Mouse (Mus musculus): ENCODE measurements around the gene Map1b. TPM values are rescaled to one million over a fixed set of nuclear protein-coding genes. Genes with fewer than 3 reads are reported as not detected.

Map1b gene
- polyA plus RNA-seq, 1 experiment from 2014 or later = 3.0 TPM

GRCm38 (mm10) chr13:99394694-99395093 lies 121.6 kb downstream of the Map1b start:
- Histone ChIP-seq H3K4me1 (replicated peaks) (no peaks in the 10 kb centered on the region), H3K36me3 (replicated peaks) (no peaks in the 10 kb centered on the region), H3K9me3 (replicated peaks) (no peaks in the 10 kb centered on the region), H3K27ac (replicated peaks) (no peak overlapping the region), H3K9ac (no peak overlapping the region), H3K4me3 (replicated peaks) (no peak overlapping the region), H3K4me2 (no peak overlapping the region), H3K27me3 (no peaks in the 10 kb centered on the region)
- WGBS (ENCODE audit: insufficient replicate concordance) = 47% methylated on average over 3 of the region's 3 CpGs
- no peak for ATAC-seq (ENCODE audit: insufficient read depth)

- H3K4me2 ChIP-seq = no peak overlapping the region
- no peaks in the 10 kb centered on the region for H3K9me3 ChIP-seq (replicated peaks)
- no peak overlapping the region for H3K9ac ChIP-seq
- 71% methylated on average over 3 of the region's 3 CpGs for WGBS (ENCODE audit: insufficient replicate concordance)
- ATAC-seq (ENCODE audit: insufficient read depth) = no peak
- no peak overlapping the region for H3K27ac ChIP-seq (replicated peaks)
- H3K36me3 ChIP-seq (replicated peaks) = no peaks in the 10 kb centered on the region
- no peak overlapping the region for H3K4me3 ChIP-seq (replicated peaks)
- no peaks in the 10 kb centered on the region for H3K4me1 ChIP-seq (replicated peaks)
- no peaks in the 10 kb centered on the region for H3K27me3 ChIP-seq
These were observed 123.2 kb downstream of the Map1b start for GRCm38 (mm10) chr13:99393128-99393527.

- no peak overlapping the region for H3K4me3 ChIP-seq (replicated peaks)
- H3K9me3 ChIP-seq (replicated peaks) = no peaks in the 10 kb centered on the region
- no peak for ATAC-seq (ENCODE audit: insufficient read depth)
- no peak overlapping the region for H3K9ac ChIP-seq
- no peak overlapping the region for H3K27ac ChIP-seq (replicated peaks)
- H3K4me2 ChIP-seq = no peak overlapping the region
- no peaks in the 10 kb centered on the region for H3K4me1 ChIP-seq (replicated peaks)
- H3K27me3 ChIP-seq = no peaks in the 10 kb centered on the region
- WGBS (ENCODE audit: insufficient replicate concordance) = 87% methylated on average over 3 of the region's 3 CpGs
- no peaks in the 10 kb centered on the region for H3K36me3 ChIP-seq (replicated peaks)
These were observed 124.9 kb downstream of the Map1b start for GRCm38 (mm10) chr13:99391417-99391816.

- Histone ChIP-seq H3K9me3 (replicated peaks) (no peaks in the 10 kb centered on the region), H3K4me1 (replicated peaks) (no peaks in the 10 kb centered on the region), H3K4me3 (replicated peaks) (no peak overlapping the region), H3K36me3 (replicated peaks) (0 out of 2 replicates have a peak, but pooled peaks cover 5% of the 10 kb centered on the region), H3K27me3 (no peaks in the 10 kb centered on the region), H3K27ac (replicated peaks) (no peak overlapping the region), H3K4me2 (no peak overlapping the region), H3K9ac (no peak overlapping the region)
- 59% methylated on average over 7 of the region's 7 CpGs for WGBS (ENCODE audit: insufficient replicate concordance)
- no peak for ATAC-seq (ENCODE audit: insufficient read depth)
These were observed 128.2 kb downstream of the Map1b start for GRCm38 (mm10) chr13:99387901-99388811.

- Histone ChIP-seq H3K9me3 (replicated peaks) (no peaks in the 10 kb centered on the region), H3K27ac (replicated peaks) (no peak overlapping the region), H3K4me1 (replicated peaks) (no peaks in the 10 kb centered on the region), H3K9ac (no peak overlapping the region), H3K4me2 (no peak overlapping the region), H3K27me3 (no peaks in the 10 kb centered on the region), H3K4me3 (replicated peaks) (no peak overlapping the region), H3K36me3 (replicated peaks) (0 out of 2 replicates have a peak, but pooled peaks cover 10% of the 10 kb centered on the region)
- ATAC-seq (ENCODE audit: insufficient read depth) = no peak
- whole genome bisulfite sequencing (ENCODE audit: insufficient replicate concordance) = 80% methylated on average over 7 of the region's 7 CpGs
These were observed 130.0 kb downstream of the Map1b start for GRCm38 (mm10) chr13:99386341-99386740.

- 81% methylated on average over 6 of the region's 6 CpGs for WGBS (ENCODE audit: insufficient replicate concordance)
- no peak overlapping the region for H3K4me2 ChIP-seq
- no peak overlapping the region for H3K27ac ChIP-seq (replicated peaks)
- H3K36me3 ChIP-seq (replicated peaks) = 0 out of 2 replicates have a peak, but pooled peaks cover 14% of the 10 kb centered on the region
- no peak overlapping the region for H3K4me3 ChIP-seq (replicated peaks)
- ATAC-seq (ENCODE audit: insufficient read depth) = no peak
- no peak overlapping the region for H3K9ac ChIP-seq
- H3K4me1 ChIP-seq (replicated peaks) = no peaks in the 10 kb centered on the region
- no peaks in the 10 kb centered on the region for H3K27me3 ChIP-seq
- H3K9me3 ChIP-seq (replicated peaks) = no peaks in the 10 kb centered on the region
These were observed 130.4 kb downstream of the Map1b start for GRCm38 (mm10) chr13:99385911-99386310.

- no peak overlapping the region for H3K4me2 ChIP-seq
- H3K9me3 ChIP-seq (replicated peaks) = no peaks in the 10 kb centered on the region
- no peak overlapping the region for H3K4me3 ChIP-seq (replicated peaks)
- ATAC-seq (ENCODE audit: insufficient read depth) = no peak
- no peak overlapping the region for H3K27ac ChIP-seq (replicated peaks)
- no peaks in the 10 kb centered on the region for H3K27me3 ChIP-seq
- H3K4me1 ChIP-seq (replicated peaks) = no peaks in the 10 kb centered on the region
- H3K36me3 ChIP-seq (replicated peaks) = 0 out of 2 replicates have a peak, but pooled peaks cover 16% of the 10 kb centered on the region
- 69% methylated on average over 7 of the region's 7 CpGs for WGBS (ENCODE audit: insufficient replicate concordance)
- no peak overlapping the region for H3K9ac ChIP-seq
These were observed 131.7 kb downstream of the Map1b start for GRCm38 (mm10) chr13:99384555-99385203.

GRCm38 (mm10) chr13:99382373-99382772 lies 134.0 kb downstream of the Map1b start:
- ATAC-seq (ENCODE audit: insufficient read depth) = no peak
- 53% methylated on average over 6 of the region's 6 CpGs for WGBS (ENCODE audit: insufficient replicate concordance)
- Histone ChIP-seq H3K9ac (no peak overlapping the region), H3K36me3 (replicated peaks) (0 out of 2 replicates have a peak, but pooled peaks cover 19% of the 10 kb centered on the region), H3K4me2 (no peak overlapping the region), H3K4me3 (replicated peaks) (no peak overlapping the region), H3K27ac (replicated peaks) (no peak overlapping the region), H3K27me3 (no peaks in the 10 kb centered on the region), H3K4me1 (replicated peaks) (no peaks in the 10 kb centered on the region), H3K9me3 (replicated peaks) (no peaks in the 10 kb centered on the region)

- Histone ChIP-seq H3K9ac (no peak overlapping the region), H3K9me3 (replicated peaks) (no peaks in the 10 kb centered on the region), H3K4me3 (replicated peaks) (no peak overlapping the region), H3K27me3 (no peaks in the 10 kb centered on the region), H3K27ac (replicated peaks) (no peak overlapping the region), H3K4me1 (replicated peaks) (no peaks in the 10 kb centered on the region), H3K36me3 (replicated peaks) (0 out of 2 replicates have a peak, but pooled peaks cover 13% of the 10 kb centered on the region), H3K4me2 (no peak overlapping the region)
- ATAC-seq (ENCODE audit: insufficient read depth) = no peak
- 79% methylated on average over 1 of the region's 1 CpGs for WGBS (ENCODE audit: insufficient replicate concordance)
These were observed 138.1 kb downstream of the Map1b start for GRCm38 (mm10) chr13:99378223-99378622.

- no peaks in the 10 kb centered on the region for H3K4me1 ChIP-seq (replicated peaks)
- no peak overlapping the region for H3K4me3 ChIP-seq (replicated peaks)
- H3K4me2 ChIP-seq = no peak overlapping the region
- H3K9me3 ChIP-seq (replicated peaks) = no peaks in the 10 kb centered on the region
- no peak for ATAC-seq (ENCODE audit: insufficient read depth)
- H3K36me3 ChIP-seq (replicated peaks) = 0 out of 2 replicates have a peak, but pooled peaks cover 13% of the 10 kb centered on the region
- WGBS (ENCODE audit: insufficient replicate concordance) = 67% methylated on average over 6 of the region's 6 CpGs
- H3K9ac ChIP-seq = no peak overlapping the region
- H3K27ac ChIP-seq (replicated peaks) = no peak overlapping the region
- H3K27me3 ChIP-seq = no peaks in the 10 kb centered on the region
These were observed 139.3 kb downstream of the Map1b start for GRCm38 (mm10) chr13:99377055-99377454.

GRCm38 (mm10) chr13:99375550-99375949 lies 140.8 kb downstream of the Map1b start:
- Histone ChIP-seq H3K9ac (no peak overlapping the region), H3K27ac (replicated peaks) (no peak overlapping the region), H3K36me3 (replicated peaks) (0 out of 2 replicates have a peak, but pooled peaks cover 5% of the 10 kb centered on the region), H3K4me2 (no peak overlapping the region), H3K4me3 (replicated peaks) (no peak overlapping the region), H3K9me3 (replicated peaks) (no peaks in the 10 kb centered on the region), H3K4me1 (replicated peaks) (no peaks in the 10 kb centered on the region), H3K27me3 (no peaks in the 10 kb centered on the region)
- 36% methylated on average over 6 of the region's 6 CpGs for WGBS (ENCODE audit: insufficient replicate concordance)
- ATAC-seq (ENCODE audit: insufficient read depth) = no peak
